In genomic region chr19:12833625-12834024, GRCm38 (mm10) we compare ENCODE assay signal across 13 mouse cellular contexts. TPM values are rescaled to one million over a fixed set of nuclear protein-coding genes. Genes with fewer than 3 reads are reported as not detected.
DNase-seq lines count a peak whose midpoint lies in the region; ATAC-seq and TF ChIP-seq lines count a peak whose summit lies in the region.
"Had no signal": no experiment of that assay in that cellular context is flagged by ENCODE, and none has a peak within 500 bp of the region (broad histone marks: within the 10 kb centered on the region; RNA-seq: fewer than 3 reads in every experiment).

No protein-coding gene starts in this region.

- no peaks in the 10 kb centered on the region for H3K36me3 ChIP-seq in liver, embryonic 11.5 days (ENCODE audit: control insufficient read depth, insufficient read depth, low read length)
- H3K36me3 ChIP-seq: midbrain, embryonic 12.5 days had no signal

- H3K9me3 ChIP-seq in liver, embryonic 11.5 days (ENCODE audit: control insufficient read depth, low read length) = no peaks in the 10 kb centered on the region
- H3K9me3 ChIP-seq: midbrain, embryonic 12.5 days had no signal

- H3K4me3 ChIP-seq in liver, embryonic 11.5 days (ENCODE audit: low read depth, low read length) = no peak overlapping the region
- H3K4me3 ChIP-seq: midbrain, embryonic 12.5 days had no signal

- CTCF ChIA-PET in Patski (lab: Charles Lee) = interaction anchor here (2.0 kb wide), 1 partner anchor 14 kb away, joined by 6 read pairs; no protein-coding TSS in a partner anchor

- peak; percentile 26 for DNase-seq in lung, postnatal 25 days (ENCODE audit: low spot score)
- no peak for DNase-seq in lung, postnatal 10 days
- DNase-seq in Patski (ENCODE audit: low read depth, low spot score) = peak; percentile 57
- DNase-seq in liver, embryonic 11.5 days (ENCODE audit: low spot score) = no peak
- peak; percentile 11 to 34 for DNase-seq in thymus, postnatal 10 days (ENCODE audit: low spot score in 2 of 2)
- no peak for DNase-seq in ovary, postnatal 14 days (ENCODE audit: low spot score)
- no peak for DNase-seq in kidney, adult 8-10 months
- DNase-seq: adrenal gland, postnatal 10 days; kidney, postnatal 36 days; right cerebral cortex, postnatal 25 days had no signal

- in situ Hi-C loops in Patski (cut with MboI; ENCODE audit: low pct_unique_long_range_greater_than_20kb) = no loop called here

- no peaks in the 10 kb centered on the region for H3K4me1 ChIP-seq in liver, embryonic 11.5 days (replicated peaks; ENCODE audit: control insufficient read depth, insufficient read depth, low read length)
- H3K4me1 ChIP-seq: midbrain, embryonic 12.5 days had no signal

- no peak overlapping the region for H3K27ac ChIP-seq in liver, embryonic 11.5 days (ENCODE audit: low read depth, low read length)
- H3K27ac ChIP-seq: midbrain, embryonic 12.5 days had no signal

- no peak overlapping the region for H3K9ac ChIP-seq in liver, embryonic 11.5 days (ENCODE audit: low read depth, low read length)
- H3K9ac ChIP-seq: midbrain, embryonic 12.5 days had no signal

- 45% methylated on average over 3 of the region's 3 CpGs for WGBS in liver, embryonic 11.5 days

- peak; percentile 67 for ATAC-seq in Patski
- ATAC-seq in liver, embryonic 11.5 days (replicated peaks; ENCODE audit: low FRiP score) = peak; percentile 90

- TF ChIP-seq CTCF in Patski (IDR thresholded peaks at IDR 0.05) = no peak

- H3K4me2 ChIP-seq in liver, embryonic 11.5 days = no peak overlapping the region
- H3K4me2 ChIP-seq: midbrain, embryonic 12.5 days had no signal

- POLR2A ChIA-PET in Patski (lab: Charles Lee) = no interaction called here

- peaks cover 3% of the 10 kb centered on the region for H3K27me3 ChIP-seq in Patski
- no peaks in the 10 kb centered on the region for H3K27me3 ChIP-seq in liver, embryonic 11.5 days (replicated peaks; ENCODE audit: control insufficient read depth, insufficient read depth, low read length)
- H3K27me3 ChIP-seq: midbrain, embryonic 12.5 days had no signal

RNA-seq across cellular contexts. Expression of gene Gm5244, which starts 12.9 kb away (rescaled TPM):
- not detected for polyA plus RNA-seq in Patski (2021)
- not detected in 2 replicates for polyA plus RNA-seq in liver, embryonic 11.5 days (2014; fragmentation: Nextera tagmentation; extraction: Ambion mirVana)
- polyA plus RNA-seq: embryonic facial prominence, embryonic 14.5 days; heart, embryonic 14.5 days; midbrain, embryonic 12.5 days had no signal

RNA-seq across cellular contexts. Expression of gene Olfr1444, which starts 23.5 kb away (rescaled TPM):
- not detected for polyA plus RNA-seq in Patski (2021)
- polyA plus RNA-seq in liver, embryonic 11.5 days (2014; fragmentation: Nextera tagmentation; extraction: Ambion mirVana) = not detected in 2 replicates
- polyA plus RNA-seq: embryonic facial prominence, embryonic 14.5 days; heart, embryonic 14.5 days; midbrain, embryonic 12.5 days had no signal

RNA-seq across cellular contexts. Expression of gene Lpxn, which starts 37.6 kb away (rescaled TPM):
- 1.0 TPM for polyA plus RNA-seq in Patski (2021)
- polyA plus RNA-seq in liver, embryonic 11.5 days (2014; fragmentation: Nextera tagmentation; extraction: Ambion mirVana) = 1.5 and 2.1 TPM in 2 replicates

RNA-seq across cellular contexts. Expression of gene Zfp91, which starts 37.7 kb away (rescaled TPM):
- polyA plus RNA-seq in Patski (2021) = 94.3 TPM
- polyA plus RNA-seq in liver, embryonic 11.5 days (2014; fragmentation: Nextera tagmentation; extraction: Ambion mirVana) = 7.0 and 7.4 TPM in 2 replicates

RNA-seq across cellular contexts. Expression of gene Olfr1445, which starts 50.0 kb away (rescaled TPM):
- polyA plus RNA-seq in Patski (2021) = not detected
- not detected in 2 replicates for polyA plus RNA-seq in liver, embryonic 11.5 days (2014; fragmentation: Nextera tagmentation; extraction: Ambion mirVana)
- polyA plus RNA-seq: embryonic facial prominence, embryonic 14.5 days; heart, embryonic 14.5 days; midbrain, embryonic 12.5 days had no signal

Comparison
In these comparisons a context has a peak if more than half of its experiments do, and no peak if none do; other contexts are left out.
1. DNase-seq: peak in lung, postnatal 25 days (single experiment), Patski (single experiment) and thymus, postnatal 10 days (2 of 2); none in lung, postnatal 10 days (single experiment), liver, embryonic 11.5 days (single experiment), ovary, postnatal 14 days (single experiment) and kidney, adult 8-10 months (0 of 2).